Mouse (Mus musculus): ENCODE measurements around the gene Mrps6. TPM values are rescaled to one million over a fixed set of nuclear protein-coding genes. Genes with fewer than 3 reads are reported as not detected.

The Mrps6 gene
- total and polyA plus RNA-seq, 3 experiments, result 40.8 to 71.0 TPM; not detected in 1

DNA sequence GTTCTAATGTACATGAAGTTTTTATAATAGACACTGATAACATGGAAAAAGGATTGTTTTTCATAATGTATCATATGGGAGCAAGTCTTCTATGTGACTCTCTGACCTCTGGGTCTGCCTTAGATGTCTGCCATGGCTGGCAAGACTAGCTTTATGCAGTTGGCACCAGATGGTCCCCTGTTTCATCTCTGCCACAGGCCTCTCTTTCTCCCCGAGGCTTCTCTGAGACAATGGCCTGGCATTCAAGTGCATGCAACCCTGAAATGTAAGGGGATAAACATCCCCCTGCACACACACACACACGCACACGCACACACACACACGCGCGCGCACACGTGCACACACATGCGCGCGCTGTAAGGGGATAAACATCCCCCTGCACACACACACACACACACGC lies 83.0 kb downstream of the Mrps6 start:
- no peak overlapping the region for H3K27ac ChIP-seq (ENCODE audit: control insufficient read depth, low read depth, low read length)
- DNase-seq (ENCODE audit: low read depth, low spot score), result no peak
- no peak for TF ChIP-seq E2F4 (IDR thresholded peaks at IDR 0.05; ENCODE audit: borderline replicate concordance, low read depth, low read length)
- TF ChIP-seq ZKSCAN1 (IDR thresholded peaks at IDR 0.05; ENCODE audit: low read depth, low read length), result no peak
- no peak for TF ChIP-seq MEF2A (IDR thresholded peaks at IDR 0.05; ENCODE audit: extremely low read depth, insufficient replicate concordance, low read depth, low read length, poor library complexity, severe bottlenecking)
- no peak for TF ChIP-seq POLR2AphosphoS5 (IDR thresholded peaks at IDR 0.05; ENCODE audit: borderline replicate concordance, low read depth, low read length)
- TF ChIP-seq USF1 (IDR thresholded peaks at IDR 0.05; ENCODE audit: low read depth, low read length), result no peak
- no peak for TF ChIP-seq MXI1 (IDR thresholded peaks at IDR 0.05; ENCODE audit: low read depth, low read length)
- TF ChIP-seq ELF1 (IDR thresholded peaks at IDR 0.05; ENCODE audit: low read depth, low read length), result no peak
- no peak for TF ChIP-seq JUND (IDR thresholded peaks at IDR 0.05; ENCODE audit: low read depth, low read length)
- no peak for TF ChIP-seq GATA1 (IDR thresholded peaks at IDR 0.05; ENCODE audit: low read depth, low read length)
- no peak for TF ChIP-seq MAFK (IDR thresholded peaks at IDR 0.05; ENCODE audit: borderline replicate concordance, low read depth, low read length)
- no peak for TF ChIP-seq MYB (IDR thresholded peaks at IDR 0.05; ENCODE audit: low read depth, low read length)
- no peak for TF ChIP-seq MYC (IDR thresholded peaks at IDR 0.05; ENCODE audit: low read depth, low read length)
- no peak for TF ChIP-seq EP300 (IDR thresholded peaks at IDR 0.05; ENCODE audit: low read depth in 1 of 2, low read length in 2 of 2)
- no peak for TF ChIP-seq ZC3H11A (IDR thresholded peaks at IDR 0.05; ENCODE audit: low read depth, low read length)
- TF ChIP-seq TAL1 (IDR thresholded peaks at IDR 0.05; ENCODE audit: low read length), result no peak
- TF ChIP-seq SIN3A (IDR thresholded peaks at IDR 0.05; ENCODE audit: low read length), result no peak
- TF ChIP-seq HCFC1 (IDR thresholded peaks at IDR 0.05; ENCODE audit: low read depth, low read length), result no peak
- no peak for TF ChIP-seq MAZ (IDR thresholded peaks at IDR 0.05; ENCODE audit: low read depth, low read length)
- no peak for TF ChIP-seq BHLHE40 (IDR thresholded peaks at IDR 0.05; ENCODE audit: borderline replicate concordance, low read depth, low read length)
- no peak for TF ChIP-seq CHD1 (IDR thresholded peaks at IDR 0.05; ENCODE audit: low read depth, low read length)
- no peaks in the 10 kb centered on the region for H3K79me2 ChIP-seq (ENCODE audit: control insufficient read depth, insufficient read depth, low read length, poor library complexity)
- H3K9me3 ChIP-seq (replicated peaks; ENCODE audit: insufficient read depth, low read length), result no peaks in the 10 kb centered on the region
- no peaks in the 10 kb centered on the region for H3K4me1 ChIP-seq (ENCODE audit: control insufficient read depth in 1 of 2, insufficient read depth in 2 of 2, low read length in 2 of 2)
- peaks cover 0 to 4% of the 10 kb centered on the region in 2 experiments; a peak in 2 of 4 replicates for H3K27me3 ChIP-seq (ENCODE audit: control insufficient read depth in 1 of 2, insufficient read depth in 2 of 2, low read length in 2 of 2)
- H3K9ac ChIP-seq (ENCODE audit: control insufficient read depth, low read depth, low read length, poor library complexity, severe bottlenecking), result no peak overlapping the region
- no peaks in the 10 kb centered on the region for H3K36me3 ChIP-seq (ENCODE audit: control insufficient read depth in 1 of 2, insufficient read depth in 2 of 2, low read length in 2 of 2)
- H3K4me3 ChIP-seq (ENCODE audit: control insufficient read depth in 1 of 2, insufficient read depth in 1 of 2, low read depth in 2 of 2, low read length in 2 of 2), result no peak overlapping the region

GRCm38 (mm10) chr16:92142426-92143012 lies 84.4 kb downstream of the Mrps6 start:
- no peak overlapping the region for H3K9ac ChIP-seq (ENCODE audit: control insufficient read depth, low read depth, low read length, poor library complexity, severe bottlenecking)
- H3K9me3 ChIP-seq (replicated peaks; ENCODE audit: insufficient read depth, low read length), result no peaks in the 10 kb centered on the region
- DNase-seq (ENCODE audit: low read depth, low spot score), result no peak
- TF ChIP-seq CHD2 (IDR thresholded peaks at IDR 0.05; ENCODE audit: low read length), result no peak
- H3K36me3 ChIP-seq (ENCODE audit: control insufficient read depth in 1 of 2, insufficient read depth in 2 of 2, low read length in 2 of 2), result no peaks in the 10 kb centered on the region
- H3K79me2 ChIP-seq (ENCODE audit: control insufficient read depth, insufficient read depth, low read length, poor library complexity), result no peaks in the 10 kb centered on the region
- H3K27me3 ChIP-seq (ENCODE audit: control insufficient read depth in 1 of 2, insufficient read depth in 2 of 2, low read length in 2 of 2), result peaks cover 0 to 4% of the 10 kb centered on the region in 2 experiments; a peak in 3 of 4 replicates
- H3K27ac ChIP-seq (ENCODE audit: control insufficient read depth, low read depth, low read length), result no peak overlapping the region
- no peak overlapping the region for H3K4me3 ChIP-seq (ENCODE audit: control insufficient read depth in 1 of 2, insufficient read depth in 1 of 2, low read depth in 2 of 2, low read length in 2 of 2)
- no peaks in the 10 kb centered on the region for H3K4me1 ChIP-seq (ENCODE audit: control insufficient read depth in 1 of 2, insufficient read depth in 2 of 2, low read length in 2 of 2)

Measured in MEL (cell line).